ENCODE assay signal across 17 mouse cellular contexts in the genomic region with DNA sequence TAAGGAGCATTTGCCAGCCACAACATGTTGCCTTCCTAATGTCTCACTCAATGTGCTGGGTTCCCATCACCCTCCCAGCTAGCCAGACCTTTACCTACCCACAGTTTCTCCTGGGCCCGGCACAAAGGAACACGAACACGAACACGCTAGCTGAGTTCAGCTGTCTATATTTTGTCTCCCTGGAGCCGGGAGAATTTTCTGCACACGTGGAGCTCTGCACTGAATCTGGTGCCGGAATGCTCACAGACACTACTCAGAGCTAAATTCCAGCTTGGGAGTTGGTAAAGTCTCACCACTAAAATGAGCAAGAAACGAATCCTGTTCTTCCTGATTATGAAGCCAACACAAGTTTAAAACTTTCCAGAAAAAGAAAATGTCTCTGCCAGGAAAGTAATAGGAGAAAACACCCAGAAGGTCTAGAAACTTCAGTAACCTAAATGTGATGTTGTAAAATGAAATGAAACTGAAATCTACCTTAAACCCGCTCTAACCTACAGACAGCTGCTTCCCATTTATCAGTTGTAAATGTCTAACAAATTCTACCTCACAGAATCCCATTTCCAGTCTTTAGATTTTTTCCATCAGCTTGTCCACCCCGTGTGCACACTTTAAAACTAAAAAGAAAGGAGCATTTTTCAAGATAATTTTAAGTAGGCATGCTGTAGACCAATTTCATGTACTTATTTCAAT. TPM values are rescaled to one million over a fixed set of nuclear protein-coding genes. Genes with fewer than 3 reads are reported as not detected.
DNase-seq lines count a peak whose midpoint lies in the region; ATAC-seq lines count a peak whose summit lies in the region.
"Had no signal": no experiment of that assay in that cellular context is flagged by ENCODE, and none has a peak within 500 bp of the region (broad histone marks: within the 10 kb centered on the region; RNA-seq: fewer than 3 reads in every experiment).

No protein-coding gene starts in this region.

- H3K27me3 ChIP-seq in embryonic facial prominence, embryonic 13.5 days, result no peaks in the 10 kb centered on the region
- H3K27me3 ChIP-seq in stomach, embryonic 14.5 days (ENCODE audit: control insufficient read depth, insufficient read depth, low read length), result no peaks in the 10 kb centered on the region
- H3K27me3 ChIP-seq: midbrain, embryonic 12.5 days; neural tube, embryonic 15.5 days had no signal

- H3K36me3 ChIP-seq in embryonic facial prominence, embryonic 13.5 days, result peaks cover 15% of the 10 kb centered on the region
- no peaks in the 10 kb centered on the region for H3K36me3 ChIP-seq in stomach, embryonic 14.5 days (ENCODE audit: control insufficient read depth, insufficient read depth, low read length)
- H3K36me3 ChIP-seq: midbrain, embryonic 12.5 days; neural tube, embryonic 15.5 days had no signal

- peaks cover 55% of the 10 kb centered on the region for H3K4me1 ChIP-seq in embryonic facial prominence, embryonic 13.5 days
- 0 out of 2 replicates have a peak, but pooled peaks cover 14% of the 10 kb centered on the region for H3K4me1 ChIP-seq in stomach, embryonic 14.5 days (ENCODE audit: control insufficient read depth, insufficient read depth, low read length)
- H3K4me1 ChIP-seq: midbrain, embryonic 12.5 days; neural tube, embryonic 15.5 days had no signal

- 15% methylated on average over 10 of the region's 10 CpGs for WGBS in embryonic facial prominence, embryonic 13.5 days
- 52% methylated on average over 10 of the region's 10 CpGs for WGBS in stomach, embryonic 14.5 days

- intact Hi-C loops in left cerebral cortex, postnatal 10 days (cut with DNase I), result no loop called here

- H3K4me2 ChIP-seq in embryonic facial prominence, embryonic 13.5 days, result peak overlapping the region; percentile 45
- H3K4me2 ChIP-seq in stomach, embryonic 14.5 days (replicated peaks; ENCODE audit: low read depth, low read length), result no peak overlapping the region
- H3K4me2 ChIP-seq: midbrain, embryonic 12.5 days; neural tube, embryonic 15.5 days had no signal

- H3K9me3 ChIP-seq in embryonic facial prominence, embryonic 13.5 days, result no peaks in the 10 kb centered on the region
- no peaks in the 10 kb centered on the region for H3K9me3 ChIP-seq in stomach, embryonic 14.5 days (ENCODE audit: control insufficient read depth, low read depth, low read length)
- H3K9me3 ChIP-seq: midbrain, embryonic 12.5 days; neural tube, embryonic 15.5 days had no signal

- no peak overlapping the region for H3K9ac ChIP-seq in embryonic facial prominence, embryonic 13.5 days
- H3K9ac ChIP-seq in stomach, embryonic 14.5 days (replicated peaks; ENCODE audit: low read depth, low read length), result no peak overlapping the region
- H3K9ac ChIP-seq: midbrain, embryonic 12.5 days; neural tube, embryonic 15.5 days had no signal

- DNase-seq in frontal cortex, postnatal 36 days (ENCODE audit: low spot score in 2 of 2), result peak; percentile 4 to 22
- no peak for DNase-seq in frontal cortex, postnatal 25 days (ENCODE audit: low spot score in 2 of 2)
- peak; percentile 13 to 20 for DNase-seq in left cerebral cortex, postnatal 10 days (ENCODE audit: extremely low spot score in 1 of 2, low spot score in 2 of 2)
- DNase-seq in left cerebral cortex, adult 11 months (ENCODE audit: low spot score), result no peak
- DNase-seq in layer of hippocampus, postnatal 25 days (ENCODE audit: extremely low spot score in 1 of 2, low spot score in 1 of 2), result no peak
- DNase-seq: adrenal gland, adult 8-10 months; B cell, adult 2 months; cerebellum, adult 2 months; lung, adult 18-20 months; thymus, postnatal 25 days had no signal

- peak overlapping the region; percentile 88 for H3K27ac ChIP-seq in embryonic facial prominence, embryonic 13.5 days
- H3K27ac ChIP-seq in stomach, embryonic 14.5 days (ENCODE audit: low read length), result peak overlapping the region; percentile 40; the same call in 1 of the 2 replicates
- H3K27ac ChIP-seq: layer of hippocampus, adult 2 months; midbrain, embryonic 12.5 days; neural tube, embryonic 15.5 days had no signal

- H3K4me3 ChIP-seq in embryonic facial prominence, embryonic 13.5 days, result peak overlapping the region; percentile 16; the same call in 1 of the 2 replicates
- no peak overlapping the region for H3K4me3 ChIP-seq in stomach, embryonic 14.5 days (ENCODE audit: low read depth, low read length)
- H3K4me3 ChIP-seq: layer of hippocampus, adult 2 months; midbrain, embryonic 12.5 days; neural tube, embryonic 15.5 days had no signal

- no peak for ATAC-seq in embryonic facial prominence, embryonic 13.5 days (ENCODE audit: insufficient number of reproducible peaks, insufficient read depth, low FRiP score, low TSS enrichment, low read depth)
- no peak for ATAC-seq in stomach, embryonic 14.5 days (ENCODE audit: insufficient number of reproducible peaks, insufficient read depth, low FRiP score, low read depth)
- no peak for ATAC-seq in CD4-positive, CD25-positive, alpha-beta regulatory T cell, adult 4 months
- ATAC-seq: intestine, postnatal 0 days had no signal

RNA-seq across cellular contexts. Expression of a gene that starts 20.8 kb away (rescaled TPM):
- 10 to 100 TPM in 1 of 2 experiments, 1 to 10 TPM in 1; 6.0 to 10.5 TPM for total RNA-seq in left cerebral cortex, postnatal 10 days (2021)
- 37.9 and 38.7 TPM in 2 replicates for polyA plus RNA-seq in embryonic facial prominence, embryonic 13.5 days (2015; fragmentation: Nextera tagmentation; extraction: Ambion mirVana)
- 27.9 and 29.0 TPM in 2 replicates for polyA plus RNA-seq in stomach, embryonic 14.5 days (2014; fragmentation: Nextera tagmentation; extraction: Ambion mirVana)
- 1 to 10 TPM; 5.4 to 7.1 TPM for total RNA-seq in layer of hippocampus, postnatal 25 days (2021)
- 1 to 10 TPM; 1.3 to 2.0 TPM for polyA plus RNA-seq in CD4-positive, CD25-positive, alpha-beta regulatory T cell, adult 4 months (2017; shearing (Covaris generic))

RNA-seq across cellular contexts. Expression of a gene that starts 58.9 kb away (rescaled TPM):
- under 1 TPM; 0.32 to 0.77 TPM for total RNA-seq in left cerebral cortex, postnatal 10 days (2021)
- polyA plus RNA-seq in embryonic facial prominence, embryonic 13.5 days (2015; fragmentation: Nextera tagmentation; extraction: Ambion mirVana), result 1.5 TPM in 2 replicates
- polyA plus RNA-seq in stomach, embryonic 14.5 days (2014; fragmentation: Nextera tagmentation; extraction: Ambion mirVana), result 1.1 and 2.3 TPM in 2 replicates
- total RNA-seq in layer of hippocampus, postnatal 25 days (2021), result under 1 TPM; 0.25 to 0.56 TPM
- 10 to 100 TPM; 45.0 to 54.8 TPM for polyA plus RNA-seq in CD4-positive, CD25-positive, alpha-beta regulatory T cell, adult 4 months (2017; shearing (Covaris generic))

Comparison
In these comparisons a context has a peak if more than half of its experiments do, and no peak if none do; other contexts are left out.
1. DNase-seq: peak in frontal cortex, postnatal 36 days (2 of 2) and left cerebral cortex, postnatal 10 days (2 of 2); none in frontal cortex, postnatal 25 days (0 of 2), left cerebral cortex, adult 11 months (single experiment) and layer of hippocampus, postnatal 25 days (0 of 2).
2. RNA of a gene that starts 58.9 kb away (polyA plus RNA-seq): 45.0 to 54.8 TPM in CD4-positive, CD25-positive, alpha-beta regulatory T cell, adult 4 months; 1.1 to 2.3 TPM in stomach, embryonic 14.5 days and 1.5 TPM in embryonic facial prominence, embryonic 13.5 days; every median in the first group is over 10 times any median in the second.